Mouse (Mus musculus): Measurements from ENCODE around the gene Cygb. TPM values are rescaled to one million over a fixed set of nuclear protein-coding genes. Genes with fewer than 3 reads are reported as not detected.

Gene Cygb
- total RNA-seq, 2 experiments from 2014 or later: not detected

- peak; percentile 87 for ATAC-seq (ENCODE audit: poor library complexity, severe bottlenecking)
These were observed 3.5 kb upstream of the Cygb start for GRCm38 (mm10) chr11:116657311-116658223.

GRCm38 (mm10) chr11:116656348-116657191, 2.5 kb upstream of the Cygb start:
- no peak for ATAC-seq (ENCODE audit: poor library complexity, severe bottlenecking)

- no peak for ATAC-seq (ENCODE audit: poor library complexity, severe bottlenecking)
These were observed 348 bp downstream of the Cygb start for GRCm38 (mm10) chr11:116653709-116654221.

- no peak for ATAC-seq (ENCODE audit: poor library complexity, severe bottlenecking)
These were observed 879 bp downstream of the Cygb start, which contains the start of gene Prcd for GRCm38 (mm10) chr11:116653234-116653633. Prcd (plus strand) TSS chr11:116653534.

- ATAC-seq (ENCODE audit: poor library complexity, severe bottlenecking): no peak
These were observed 1.6 kb downstream of the Cygb start for GRCm38 (mm10) chr11:116652330-116653098.

- no peak for ATAC-seq (ENCODE audit: poor library complexity, severe bottlenecking)
These were observed 2.8 kb downstream of the Cygb start for GRCm38 (mm10) chr11:116651339-116651738.

- no peak for ATAC-seq (ENCODE audit: poor library complexity, severe bottlenecking)
These were observed 3.3 kb downstream of the Cygb start for GRCm38 (mm10) chr11:116650811-116651210.

GRCm38 (mm10) chr11:116649711-116650337, 4.3 kb downstream of the Cygb start:
- no peak for ATAC-seq (ENCODE audit: poor library complexity, severe bottlenecking)

- ATAC-seq (ENCODE audit: poor library complexity, severe bottlenecking): no peak
These were observed 5.1 kb downstream of the Cygb start for GRCm38 (mm10) chr11:116648976-116649375.

- no peak for ATAC-seq (ENCODE audit: poor library complexity, severe bottlenecking)
These were observed 5.7 kb downstream of the Cygb start for GRCm38 (mm10) chr11:116648213-116648921.

GRCm38 (mm10) chr11:116647340-116647991, 6.6 kb downstream of the Cygb start:
- ATAC-seq (ENCODE audit: poor library complexity, severe bottlenecking): no peak

- ATAC-seq (ENCODE audit: poor library complexity, severe bottlenecking): no peak
These were observed 7.3 kb downstream of the Cygb start for GRCm38 (mm10) chr11:116646771-116647170.

GRCm38 (mm10) chr11:116646136-116646535, 8.0 kb downstream of the Cygb start:
- no peak for ATAC-seq (ENCODE audit: poor library complexity, severe bottlenecking)

GRCm38 (mm10) chr11:116645446-116646110, 8.5 kb downstream of the Cygb start:
- no peak for ATAC-seq (ENCODE audit: poor library complexity, severe bottlenecking)

GRCm38 (mm10) chr11:116644225-116645112, 9.6 kb downstream of the Cygb start:
- ATAC-seq (ENCODE audit: poor library complexity, severe bottlenecking): no peak

- ATAC-seq (ENCODE audit: poor library complexity, severe bottlenecking): no peak
These were observed 10.4 kb downstream of the Cygb start for GRCm38 (mm10) chr11:116643579-116644224.
